In the genomic region with DNA sequence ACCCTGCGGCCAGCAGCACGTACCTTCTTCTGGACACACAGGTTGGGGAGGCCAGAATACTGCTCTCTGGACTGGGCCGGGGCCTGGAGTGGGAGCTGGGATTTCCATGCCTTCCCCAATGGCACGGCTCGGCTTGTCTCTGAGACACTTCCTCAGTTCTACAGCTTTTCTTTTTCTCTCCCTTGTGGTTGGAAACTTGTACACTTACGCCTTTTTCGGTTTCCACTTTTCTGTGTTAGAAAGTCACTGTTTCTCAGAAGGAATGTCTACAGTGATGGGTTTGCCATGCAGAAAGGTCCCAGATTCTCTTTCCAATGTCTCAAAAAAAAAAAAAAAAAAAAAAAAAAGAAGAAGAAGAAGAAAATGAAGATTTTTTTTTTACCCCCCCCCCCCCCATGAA, we compare ENCODE assay signal across 22 mouse cellular contexts. TPM values are rescaled to one million over a fixed set of nuclear protein-coding genes. Genes with fewer than 3 reads are reported as not detected.
DNase-seq lines count a peak whose midpoint lies in the region; ATAC-seq and TF ChIP-seq lines count a peak whose summit lies in the region.
"Had no signal": no experiment of that assay in that cellular context is flagged by ENCODE, and none has a peak within 500 bp of the region (broad histone marks: within the 10 kb centered on the region; RNA-seq: fewer than 3 reads in every experiment).

No protein-coding gene starts in this region.

- dilution Hi-C loops in CH12.LX (cut with MboI; ENCODE audit: extremely low pct_ligation_motif_present, extremely low pct_unique_long_range_greater_than_20kb, low sequenced_read_pairs), result no loop called here

- H3K9ac ChIP-seq in heart, embryonic 15.5 days, result no peak overlapping the region
- no peak overlapping the region for H3K9ac ChIP-seq in heart, embryonic 11.5 days (ENCODE audit: low read depth, low read length)
- no peak overlapping the region for H3K9ac ChIP-seq in CH12.LX (ENCODE audit: insufficient read depth, low read depth)
- H3K9ac ChIP-seq: embryonic facial prominence, embryonic 12.5 days; forebrain, embryonic 12.5 days; forebrain, embryonic 15.5 days; forebrain, postnatal 0 days had no signal

- no peak overlapping the region for H3K4me2 ChIP-seq in heart, embryonic 15.5 days
- no peak overlapping the region for H3K4me2 ChIP-seq in heart, embryonic 11.5 days
- H3K4me2 ChIP-seq in CH12.LX (ENCODE audit: insufficient read depth, low read depth, poor library complexity, severe bottlenecking), result no peak overlapping the region
- H3K4me2 ChIP-seq: embryonic facial prominence, embryonic 12.5 days; forebrain, embryonic 12.5 days; forebrain, embryonic 15.5 days had no signal

- H3K36me3 ChIP-seq in heart, embryonic 10.5 days, result peaks cover 83% of the 10 kb centered on the region
- H3K36me3 ChIP-seq in heart, embryonic 15.5 days, result peaks cover 52% of the 10 kb centered on the region
- H3K36me3 ChIP-seq in heart, embryonic 11.5 days (ENCODE audit: control insufficient read depth, insufficient read depth, low read length), result peaks cover 24% of the 10 kb centered on the region
- H3K36me3 ChIP-seq in CH12.LX (replicated peaks in 1 of 2; ENCODE audit: control insufficient read depth in 1 of 2, insufficient read depth in 1 of 2, low read length in 1 of 2), result peaks cover 3 to 49% of the 10 kb centered on the region in 2 experiments
- H3K36me3 ChIP-seq: G1E had no signal

- no peaks in the 10 kb centered on the region for H3K79me2 ChIP-seq in CH12.LX (replicated peaks; ENCODE audit: control insufficient read depth, extremely low read depth, insufficient read depth, poor library complexity, severe bottlenecking)

- TF ChIP-seq CTCF in CH12.LX (conservative IDR thresholded peaks at IDR 0.05 in 1 of 2, IDR thresholded peaks at IDR 0.05 in 1 of 2; ENCODE audit: low read depth in 2 of 2, low read length in 2 of 2), result no peak

- ATAC-seq in heart, embryonic 15.5 days (replicated peaks; ENCODE audit: insufficient number of reproducible peaks, insufficient read depth, low FRiP score, low read depth), result no peak
- ATAC-seq in heart, embryonic 11.5 days (replicated peaks; ENCODE audit: insufficient number of reproducible peaks, low FRiP score, low TSS enrichment), result no peak
- ATAC-seq: activated CD4-positive, CD25-positive, alpha-beta regulatory T cell, adult 4 months; forebrain, embryonic 15.5 days; forebrain, postnatal 0 days; Patski had no signal

- no peak overlapping the region for H3K4me3 ChIP-seq in heart, embryonic 10.5 days
- H3K4me3 ChIP-seq in heart, embryonic 15.5 days, result no peak overlapping the region
- H3K4me3 ChIP-seq in heart, embryonic 11.5 days (ENCODE audit: low read depth, low read length), result no peak overlapping the region
- H3K4me3 ChIP-seq in CH12.LX (replicated peaks in 1 of 3; ENCODE audit: low read depth in 2 of 3, low read length in 2 of 3, poor library complexity in 1 of 3), result no peak overlapping the region
- H3K4me3 ChIP-seq: embryonic facial prominence, embryonic 10.5 days; embryonic facial prominence, embryonic 12.5 days; forebrain, embryonic 12.5 days; forebrain, embryonic 15.5 days had no signal

- TF ChIP-seq POLR2A in CH12.LX (IDR thresholded peaks at IDR 0.05; ENCODE audit: low read depth, low read length), result no peak

- 95% methylated on average over 7 of the region's 7 CpGs for WGBS in heart, embryonic 10.5 days
- 96% methylated on average over 7 of the region's 7 CpGs for WGBS in heart, embryonic 15.5 days
- 94% methylated on average over 7 of the region's 7 CpGs for WGBS in heart, embryonic 11.5 days (ENCODE audit: insufficient replicate concordance)

- in situ Hi-C loops in CH12.LX (cut with MboI; ENCODE audit: low pct_ligation_motif_present, low pct_unique_long_range_greater_than_20kb, low sequenced_read_pairs), result no loop called here

- TF ChIP-seq EP300 in CH12.LX (IDR thresholded peaks at IDR 0.05; ENCODE audit: low read length), result peak; percentile 76

- H3K9me3 ChIP-seq in heart, embryonic 10.5 days, result no peaks in the 10 kb centered on the region
- no peaks in the 10 kb centered on the region for H3K9me3 ChIP-seq in heart, embryonic 15.5 days (replicated peaks)
- no peaks in the 10 kb centered on the region for H3K9me3 ChIP-seq in heart, embryonic 11.5 days (replicated peaks; ENCODE audit: control insufficient read depth, low read length)
- H3K9me3 ChIP-seq in CH12.LX (replicated peaks; ENCODE audit: low read length), result no peaks in the 10 kb centered on the region
- H3K9me3 ChIP-seq: embryonic facial prominence, embryonic 10.5 days; embryonic facial prominence, embryonic 12.5 days; forebrain, embryonic 12.5 days; forebrain, embryonic 15.5 days; G1E had no signal

- 0 out of 2 replicates have a peak, but pooled peaks cover 5% of the 10 kb centered on the region for H3K4me1 ChIP-seq in heart, embryonic 10.5 days
- H3K4me1 ChIP-seq in heart, embryonic 15.5 days (replicated peaks), result peaks cover 11% of the 10 kb centered on the region
- no peaks in the 10 kb centered on the region for H3K4me1 ChIP-seq in heart, embryonic 11.5 days (ENCODE audit: control insufficient read depth, insufficient read depth, low read length)
- H3K4me1 ChIP-seq in CH12.LX (ENCODE audit: control insufficient read depth in 1 of 2, insufficient read depth in 2 of 2), result peaks cover 5 to 13% of the 10 kb centered on the region in 2 experiments; a peak in 3 of 4 replicates
- H3K4me1 ChIP-seq: embryonic facial prominence, embryonic 10.5 days; embryonic facial prominence, embryonic 12.5 days; forebrain, embryonic 12.5 days; forebrain, embryonic 15.5 days had no signal

- DNase-seq in heart, embryonic 10.5 days (ENCODE audit: low spot score), result peak; percentile 66
- no peak for DNase-seq in heart, adult 11 months
- DNase-seq in CH12.LX (ENCODE audit: extremely low read depth), result no peak
- no peak for DNase-seq in gastrocnemius, postnatal 4 days (ENCODE audit: low spot score in 2 of 2)
- DNase-seq: adrenal gland, adult 8-10 months; cerebellum, adult 11-12 months; cerebellum, adult 2 months; cerebellum, adult 9-10 months; forebrain, postnatal 0 days had no signal

- no peak overlapping the region for H3K27ac ChIP-seq in heart, embryonic 10.5 days
- H3K27ac ChIP-seq in heart, embryonic 15.5 days, result peak overlapping the region; percentile 40
- H3K27ac ChIP-seq in heart, embryonic 11.5 days (ENCODE audit: low read depth, low read length), result no peak overlapping the region
- H3K27ac ChIP-seq in CH12.LX (ENCODE audit: insufficient read depth, low read depth), result no peak overlapping the region
- H3K27ac ChIP-seq: embryonic facial prominence, embryonic 10.5 days; embryonic facial prominence, embryonic 12.5 days; forebrain, embryonic 12.5 days; forebrain, embryonic 15.5 days had no signal

- TF ChIP-seq RAD21 in CH12.LX (IDR thresholded peaks at IDR 0.05; ENCODE audit: low read depth, low read length), result no peak

- no peaks in the 10 kb centered on the region for H3K27me3 ChIP-seq in heart, embryonic 10.5 days (ENCODE audit: insufficient read depth, poor library complexity, severe bottlenecking)
- no peaks in the 10 kb centered on the region for H3K27me3 ChIP-seq in heart, embryonic 15.5 days
- H3K27me3 ChIP-seq in heart, embryonic 11.5 days (ENCODE audit: control insufficient read depth, insufficient read depth, low read length), result no peaks in the 10 kb centered on the region
- no peaks in the 10 kb centered on the region for H3K27me3 ChIP-seq in CH12.LX (replicated peaks)
- H3K27me3 ChIP-seq: embryonic facial prominence, embryonic 12.5 days; forebrain, embryonic 12.5 days; forebrain, embryonic 15.5 days; Patski had no signal

TF ChIP-seq in CH12.LX, 34 proteins besides CTCF, POLR2A, EP300 and RAD21:
- TF ChIP-seq IRF4 (IDR thresholded peaks at IDR 0.05; ENCODE audit: low read depth, low read length) (peak; percentile 70), ELF1 (IDR thresholded peaks at IDR 0.05; ENCODE audit: low read depth, low read length) (no peak), PAX5 (IDR thresholded peaks at IDR 0.05; ENCODE audit: low read length) (no peak), USF2 (conservative IDR thresholded peaks at IDR 0.05; ENCODE audit: low read depth, low read length) (no peak), MAFK (IDR thresholded peaks at IDR 0.05; ENCODE audit: insufficient replicate concordance, low read length) (0 out of 2 replicates have a peak, but pooled peaks have one; percentile 47), MEF2A (IDR thresholded peaks at IDR 0.05; ENCODE audit: borderline replicate concordance, low read depth, low read length) (no peak), GABPA (IDR thresholded peaks at IDR 0.05; ENCODE audit: insufficient replicate concordance, low read depth, low read length) (no peak), JUND (conservative IDR thresholded peaks at IDR 0.05; ENCODE audit: low read depth, low read length) (no peak), ZNF384 (IDR thresholded peaks at IDR 0.05; ENCODE audit: low read depth, low read length) (peak; percentile 82), JUN (IDR thresholded peaks at IDR 0.05; ENCODE audit: insufficient read depth, low read depth, low read length) (no peak)

RNA-seq across cellular contexts. Expression of gene Mmrn2, which starts 28.2 kb away (rescaled TPM):
- 13.9 and 23.7 TPM in 2 replicates for polyA plus RNA-seq in heart, embryonic 10.5 days (2016; fragmentation: Nextera tagmentation; extraction: Ambion mirVana)
- 26.0 and 29.7 TPM in 2 replicates for polyA plus RNA-seq in heart, embryonic 15.5 days (2015; fragmentation: Nextera tagmentation; extraction: Ambion mirVana)
- 15.8 and 23.1 TPM in 2 replicates for polyA plus RNA-seq in heart, embryonic 11.5 days (2014; fragmentation: Nextera tagmentation; extraction: Ambion mirVana)
- 0.04 TPM in 1 of 2 replicates, not detected in the other for total RNA-seq in CH12.LX (2012; rRNA removed)
- total RNA-seq in CH12.LX (2014; rRNA removed), result not detected in 2 replicates
- 0.06 and 0.10 TPM in 2 replicates for polyA plus RNA-seq in CH12.LX (2012; ENCODE audit: insufficient read length, low read depth)
- 10 to 100 TPM; 17.4 to 17.5 TPM for total RNA-seq in gastrocnemius, postnatal 4 days (2021)
- polyA plus RNA-seq: activated CD4-positive, CD25-positive, alpha-beta regulatory T cell, adult 4 months had no signal

RNA-seq across cellular contexts. Expression of gene Sncg, which starts 28.8 kb away (rescaled TPM):
- 2.3 and 4.6 TPM in 2 replicates for polyA plus RNA-seq in heart, embryonic 10.5 days (2016; fragmentation: Nextera tagmentation; extraction: Ambion mirVana)
- polyA plus RNA-seq in heart, embryonic 15.5 days (2015; fragmentation: Nextera tagmentation; extraction: Ambion mirVana), result 1.7 and 9.5 TPM in 2 replicates
- polyA plus RNA-seq in heart, embryonic 11.5 days (2014; fragmentation: Nextera tagmentation; extraction: Ambion mirVana), result 2.4 and 2.9 TPM in 2 replicates
- total RNA-seq in CH12.LX (2012; rRNA removed) (0.21 and 0.50 TPM in 2 replicates), CH12.LX (2014; rRNA removed) (0.50 TPM in 1 of 2 replicates, not detected in the other)
- 0.27 TPM in 1 of 2 replicates, not detected in the other for polyA plus RNA-seq in CH12.LX (2012; ENCODE audit: insufficient read length, low read depth)
- total RNA-seq in gastrocnemius, postnatal 4 days (2021), result 10 to 100 TPM in 1 of 2 experiments, 1 to 10 TPM in 1; 7.9 to 18.7 TPM
- polyA plus RNA-seq: activated CD4-positive, CD25-positive, alpha-beta regulatory T cell, adult 4 months; G1E; Patski had no signal

RNA-seq across cellular contexts. Expression of gene Fam25c, which starts 48.2 kb away (rescaled TPM):
- not detected in 2 replicates for polyA plus RNA-seq in heart, embryonic 10.5 days (2016; fragmentation: Nextera tagmentation; extraction: Ambion mirVana)
- not detected in 2 replicates for polyA plus RNA-seq in heart, embryonic 15.5 days (2015; fragmentation: Nextera tagmentation; extraction: Ambion mirVana)
- polyA plus RNA-seq in heart, embryonic 11.5 days (2014; fragmentation: Nextera tagmentation; extraction: Ambion mirVana), result not detected in 2 replicates
- total RNA-seq in CH12.LX (2012; rRNA removed) (not detected in 2 replicates), CH12.LX (2014; rRNA removed) (not detected in 2 replicates)
- polyA plus RNA-seq in CH12.LX (2012; ENCODE audit: insufficient read length, low read depth), result not detected in 2 replicates
- total RNA-seq in gastrocnemius, postnatal 4 days (2021), result not detected
- total RNA-seq: adrenal gland, adult 18-20 months; adrenal gland, adult 8-10 months; adrenal gland, postnatal 36 days; forebrain, postnatal 0 days; G1E had no signal
- polyA plus RNA-seq: activated CD4-positive, CD25-positive, alpha-beta regulatory T cell, adult 4 months; C2C12; cerebellum, adult 2 months; cortical plate, adult 2 months; embryonic facial prominence, embryonic 10.5 days; embryonic facial prominence, embryonic 12.5 days; forebrain, embryonic 12.5 days; forebrain, embryonic 15.5 days; forebrain, postnatal 0 days; G1E; Patski had no signal

Comparison
In these comparisons a context has a peak if more than half of its experiments do, and no peak if none do; other contexts are left out.
1. RNA of gene Mmrn2, which starts 28.2 kb away (polyA plus RNA-seq): 26.0 to 29.7 TPM in heart, embryonic 15.5 days, 15.8 to 23.1 TPM in heart, embryonic 11.5 days and 13.9 to 23.7 TPM in heart, embryonic 10.5 days; 0.06 to 0.10 TPM in CH12.LX; every median in the first group is over 10 times any median in the second.